Mouse (Mus musculus) CD4-positive, CD25-positive, alpha-beta regulatory T cell, adult 9 weeks (primary cell): ENCODE results near the gene Timeless. TPM values are rescaled to one million over a fixed set of nuclear protein-coding genes. Genes with fewer than 3 reads are reported as not detected.

Experiments
- polyA plus RNA-seq: library from polyadenylated mRNA; unstranded; fragments of 100-300 nt; shearing (Covaris generic); gene quantifications from one replicate; pipeline ENCODE4 v1.2.1, GENCODE M21; 2017

Timeless gene
- 30.7 TPM for polyA plus RNA-seq

DNA sequence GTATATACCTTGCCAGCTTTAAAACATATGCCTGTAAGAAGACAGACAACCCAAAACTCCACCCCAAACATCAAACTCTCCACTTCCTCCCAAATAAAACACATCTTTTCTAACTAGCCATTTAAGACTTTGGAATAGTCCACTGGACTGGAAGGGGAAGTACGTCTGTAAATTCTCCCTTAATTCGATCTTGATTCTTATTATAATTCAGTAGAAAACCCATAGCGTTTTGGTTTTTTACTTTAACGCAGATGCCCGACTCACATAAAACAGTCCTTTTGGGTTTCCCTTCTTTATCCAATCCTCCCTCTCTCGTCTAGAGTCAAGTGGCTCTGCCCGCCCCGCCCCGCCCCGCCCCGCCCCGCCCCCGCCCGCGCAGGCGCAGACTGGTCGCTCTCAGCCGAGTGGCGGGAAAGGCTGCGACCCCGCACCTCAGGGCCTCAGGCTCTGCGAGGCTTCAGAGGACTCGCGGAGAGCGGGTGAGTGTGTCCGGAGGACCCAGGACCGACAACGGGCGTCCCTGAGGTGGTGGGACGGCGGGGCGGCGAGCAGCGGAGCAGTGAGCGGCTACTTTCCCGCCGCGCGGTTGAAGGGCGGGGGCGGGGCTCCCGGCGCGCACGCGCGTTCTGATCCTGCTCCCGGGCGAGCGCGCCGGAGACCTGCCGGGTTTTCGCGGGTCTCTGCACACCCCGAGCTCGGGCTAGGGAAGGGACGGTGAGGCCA is at the start of gene Timeless:
Timeless (plus strand) TSS at position 369 of the 723 bp plus-strand sequence.

DNA sequence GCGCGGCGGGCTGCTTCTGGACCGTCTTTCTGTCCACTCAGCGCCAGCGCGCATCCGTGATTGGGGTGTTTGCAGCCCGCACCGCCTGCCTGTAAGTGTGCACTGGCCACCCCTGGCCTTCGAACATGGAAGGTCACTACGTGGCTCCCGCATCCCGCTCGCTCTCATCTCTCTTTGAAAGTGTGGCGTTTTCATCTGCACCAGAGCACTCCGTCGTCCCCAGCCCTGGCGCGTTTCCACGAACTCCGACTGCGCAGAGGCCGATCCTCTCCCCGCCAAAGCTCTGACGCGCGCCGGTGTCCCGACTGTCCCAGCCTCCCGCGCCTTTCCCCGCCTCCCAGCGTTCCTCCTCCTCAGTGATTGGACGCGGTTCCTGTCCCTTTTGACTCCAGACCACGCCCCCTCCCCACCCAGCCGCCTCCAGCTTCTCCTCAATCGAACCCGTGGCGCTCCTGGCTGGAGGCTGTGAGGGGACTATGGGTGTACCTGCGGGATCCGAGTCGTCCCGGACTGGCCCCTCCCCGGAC is 37.8 kb upstream of the Timeless start, which contains the start of gene Gls2:
Gls2 (plus strand) TSS at position 434 of the 527 bp plus-strand sequence.

DNA sequence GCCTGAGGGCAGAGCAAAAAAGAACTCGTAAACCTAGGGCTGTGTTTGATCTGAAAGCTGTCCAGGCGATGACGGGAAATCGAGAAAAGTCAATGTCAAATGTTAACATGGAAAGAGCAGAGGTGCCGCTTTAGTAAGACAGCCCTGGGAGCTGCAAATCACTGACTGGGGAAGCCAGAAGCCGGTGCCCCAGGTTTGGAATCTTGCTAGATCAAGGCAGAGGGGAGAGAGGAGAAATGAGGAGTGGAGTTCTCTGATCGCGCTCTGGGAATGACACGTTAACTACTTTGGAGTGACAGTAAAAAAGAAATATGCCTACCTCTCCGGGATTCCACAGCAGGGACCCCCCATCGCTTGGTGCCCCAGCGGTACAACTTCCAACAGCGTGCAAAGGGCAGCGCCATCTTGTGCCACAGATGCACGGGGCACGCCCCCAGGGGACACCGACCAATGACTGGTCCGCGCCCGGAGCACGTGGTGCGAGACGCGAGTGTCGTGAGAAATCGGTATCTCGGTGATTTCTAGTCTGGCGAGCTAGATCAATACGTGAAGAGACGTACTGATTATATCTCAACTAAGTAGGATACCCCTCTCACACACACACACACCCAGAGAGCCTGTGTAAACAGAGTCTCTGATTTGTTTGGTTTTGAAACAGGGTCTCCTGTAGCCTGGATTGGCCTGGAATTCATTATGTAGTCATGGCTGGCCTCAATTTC is 20.3 kb upstream of the Timeless start, which contains the start of gene Spryd4:
Spryd4 (minus strand) TSS at position 418 of the 719 bp plus-strand sequence.

DNA sequence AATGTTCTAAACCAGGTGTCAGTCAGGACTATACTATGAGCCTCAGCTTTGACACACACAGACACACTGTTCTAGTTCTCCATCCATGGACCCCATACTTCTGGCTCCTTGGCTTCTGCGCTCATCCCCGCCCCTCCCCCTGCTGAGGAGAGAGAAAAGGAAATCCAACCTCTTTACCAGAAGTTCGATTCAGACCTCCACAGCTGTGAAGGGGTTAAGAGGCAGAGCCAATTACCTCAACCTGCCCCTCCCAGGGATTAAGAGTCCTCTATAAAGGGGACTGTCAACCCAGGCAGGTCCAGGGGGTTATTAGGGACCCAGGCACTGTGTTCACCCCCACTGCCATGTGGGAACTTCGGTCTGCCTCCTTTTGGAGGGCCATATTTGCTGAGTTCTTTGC is 6.3 kb upstream of the Timeless start, which contains the start of gene Mip:
Mip (plus strand) TSS at position 301 of the 400 bp plus-strand sequence.

DNA sequence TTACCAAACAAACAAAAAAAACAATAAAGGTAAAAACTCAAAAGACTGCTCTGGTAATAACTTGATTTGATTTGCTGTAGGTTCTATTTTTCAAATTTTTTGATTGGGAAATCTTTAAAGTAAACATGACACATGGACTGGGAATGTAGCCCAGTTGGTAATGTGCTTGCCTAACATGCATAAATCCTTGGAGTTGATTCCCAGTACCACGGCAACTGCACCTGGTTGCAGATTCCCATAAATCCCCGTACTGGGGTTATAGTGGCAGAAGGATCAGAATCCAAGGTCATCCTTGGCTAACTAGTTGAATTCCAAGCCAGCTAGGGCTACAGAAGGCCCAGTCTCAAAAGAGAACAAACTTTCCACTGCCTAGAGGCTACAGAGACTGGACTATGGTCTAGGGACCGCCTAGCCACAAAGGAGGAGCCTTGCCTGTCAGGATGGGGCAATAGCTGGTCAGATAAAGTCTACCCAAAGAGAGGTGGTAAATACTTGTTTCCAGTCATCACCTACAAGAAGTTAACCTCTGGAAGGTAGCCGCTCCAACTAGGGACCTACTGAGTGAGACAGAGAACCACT is 21.9 kb downstream of the Timeless start, which contains the start of gene Apon:
Apon (plus strand) TSS at position 420 of the 579 bp plus-strand sequence.

DNA sequence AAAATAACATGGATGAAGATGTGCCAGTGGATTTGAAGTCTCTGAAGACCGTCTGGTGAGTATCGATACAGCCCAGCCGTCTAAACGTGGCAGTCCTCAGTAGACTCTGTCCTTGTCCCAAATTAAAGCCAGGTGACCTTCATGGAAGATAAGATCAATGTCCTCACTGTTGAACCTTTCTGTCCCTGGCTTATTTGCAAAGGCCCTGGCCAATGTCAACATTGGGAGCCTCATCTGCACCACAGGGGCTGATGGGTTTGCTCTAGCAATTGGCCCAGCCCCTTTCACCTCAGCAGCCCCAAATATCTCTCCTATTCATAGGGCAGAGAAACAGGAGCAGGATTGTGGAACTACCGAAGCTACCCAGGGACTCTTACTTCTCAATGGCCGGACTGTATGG is 36.5 kb downstream of the Timeless start, which contains the start of gene Apof:
Apof (plus strand) TSS at position 301 of the 400 bp plus-strand sequence.

DNA sequence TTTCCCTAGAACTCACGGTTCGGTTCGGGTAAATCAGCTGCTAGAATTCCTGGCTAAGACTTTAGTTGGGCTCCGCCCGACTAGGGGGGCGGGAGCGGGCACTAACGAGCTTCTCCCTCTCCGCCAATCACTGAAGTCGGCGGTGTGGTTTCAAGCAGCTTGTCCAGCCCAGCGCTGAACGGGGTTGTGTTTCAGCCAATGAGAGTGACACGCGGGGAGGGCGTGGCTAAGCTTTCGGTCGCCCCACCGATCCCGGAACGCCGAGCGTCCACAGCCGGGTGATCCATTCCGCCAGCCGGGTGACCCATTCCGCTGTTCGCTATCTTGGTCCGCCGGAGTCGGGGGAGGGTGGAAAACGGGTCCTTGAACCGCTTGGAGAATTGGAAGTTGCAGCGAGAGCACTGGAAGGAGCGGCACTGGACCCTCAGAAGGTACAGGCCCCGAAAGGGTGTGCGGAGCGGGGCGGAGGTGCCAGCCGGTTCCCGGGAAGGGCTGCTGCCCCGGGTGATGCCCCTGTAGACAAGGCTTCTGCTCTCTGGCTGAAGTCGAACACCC is 38.5 kb downstream of the Timeless start, which contains the start of gene Stat2:
Stat2 (plus strand) TSS at position 273 of the 555 bp plus-strand sequence.

DNA sequence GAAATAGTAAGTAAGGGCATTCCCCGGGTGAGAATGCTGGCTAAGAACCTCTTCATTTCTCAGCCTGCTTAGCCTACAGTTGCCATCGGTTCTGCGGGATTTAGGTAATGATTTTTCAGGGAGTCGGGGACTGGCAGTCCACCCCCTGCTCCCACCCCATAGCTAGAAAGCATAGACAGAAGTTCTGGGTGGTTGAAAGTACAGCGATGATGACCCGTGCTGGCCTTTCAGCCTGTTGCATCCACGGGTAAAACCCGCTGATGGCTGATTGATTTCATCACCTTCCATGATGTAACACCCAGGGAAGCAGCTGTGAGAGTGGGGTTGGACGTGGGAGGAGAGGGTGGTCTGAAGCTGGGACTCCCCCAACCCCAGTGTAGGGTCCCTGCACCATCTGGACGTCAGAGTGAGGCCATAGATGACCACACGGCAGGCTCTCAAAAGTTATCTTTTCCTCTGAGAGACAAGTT is 66.9 kb downstream of the Timeless start, which contains the start of gene Il23a:
Il23a (minus strand) TSS at position 51 of the 470 bp plus-strand sequence.

Other genes with a start within 250 kb of the Timeless start
- not detected for gene Hsd17b6, start 224.5 kb upstream of the Timeless start, polyA plus RNA-seq
- gene Prim1, start 216.9 kb upstream of the Timeless start, polyA plus RNA-seq: 19.3 TPM
- 671 TPM for gene Naca, start 196.5 kb upstream of the Timeless start, polyA plus RNA-seq
- gene Ptges3, start 173.1 kb upstream of the Timeless start, polyA plus RNA-seq: 53.7 TPM
- gene Atp5b, start 148.8 kb upstream of the Timeless start, polyA plus RNA-seq: 995 TPM
- 85.4 TPM for gene Baz2a, start 140.5 kb upstream of the Timeless start, polyA plus RNA-seq
- 35.9 TPM for gene Rbms2, start 51.8 kb upstream of the Timeless start, polyA plus RNA-seq
- gene Gls2, start 37.6 kb upstream of the Timeless start, polyA plus RNA-seq: 0.33 TPM
- gene Spryd4, start 20.3 kb upstream of the Timeless start, polyA plus RNA-seq: 19.0 TPM
- not detected for gene Mip, start 6.2 kb upstream of the Timeless start, polyA plus RNA-seq
- gene Apon, start 22.0 kb downstream of the Timeless start, polyA plus RNA-seq: not detected
- not detected for gene Apof, start 36.6 kb downstream of the Timeless start, polyA plus RNA-seq
- gene Stat2, start 38.5 kb downstream of the Timeless start, polyA plus RNA-seq: 95.2 TPM
- gene Il23a, start 66.7 kb downstream of the Timeless start, polyA plus RNA-seq: not detected
- 51.5 TPM for gene Pan2, start 71.3 kb downstream of the Timeless start, polyA plus RNA-seq
- gene Cnpy2, start 90.4 kb downstream of the Timeless start, polyA plus RNA-seq: 154 TPM
- 182 TPM for gene Cs, start 105.7 kb downstream of the Timeless start, polyA plus RNA-seq
- 14.7 TPM for gene Coq10a, start 136.9 kb downstream of the Timeless start, polyA plus RNA-seq
- 1.5 TPM for gene Ankrd52, start 145.1 kb downstream of the Timeless start, polyA plus RNA-seq
- gene Slc39a5, start 169.2 kb downstream of the Timeless start, polyA plus RNA-seq: not detected
- 131 TPM for gene Nabp2, start 179.4 kb downstream of the Timeless start, polyA plus RNA-seq
- gene Rnf41, start 179.6 kb downstream of the Timeless start, polyA plus RNA-seq: 50.5 TPM
- 134 TPM for gene Smarcc2, start 227.2 kb downstream of the Timeless start, polyA plus RNA-seq